Mouse (Mus musculus) intestine, postnatal 0 days (tissue): ENCODE results near the gene Ren1. TPM values are rescaled to one million over a fixed set of nuclear protein-coding genes. Genes with fewer than 3 reads are reported as not detected.
A peak's percentile ranks its signal among the peaks of the same experiment; 100 is the strongest.

Experiments
- ATAC-seq: fragments of 200-750 bp; cut with Nextera tagmentation; 2 replicates; pipeline ENCODE4 v1.8.0; 2017; ENCODE audit warnings: mild to moderate bottlenecking, moderate TSS enrichment, moderate library complexity
- H3K27ac ChIP-seq: fragments of 300-500 bp; sonication (generic); 2 replicates; pipeline ENCODE4 v1.5.1; 2014; ENCODE audit warnings: mild to moderate bottlenecking, low read depth, low read length, moderate library complexity
- H3K27me3 ChIP-seq: fragments of 300-500 bp; sonication (generic); replicated peaks from 2 replicates; pipeline ENCODE4 v1.6.1; 2014; ENCODE audit warnings: low read length, mixed read lengths; ENCODE audit not compliant: control insufficient read depth, insufficient read depth
- H3K36me3 ChIP-seq: fragments of 300-500 bp; sonication (generic); 2 replicates; pipeline ENCODE4 v1.6.1; 2014; ENCODE audit warnings: mild to moderate bottlenecking, moderate library complexity; ENCODE audit not compliant: control insufficient read depth, insufficient read depth
- H3K4me1 ChIP-seq: fragments of 300-500 bp; sonication (generic); replicated peaks from 2 replicates; pipeline ENCODE4 v1.6.1; 2014; ENCODE audit warnings: antibody characterized with exemption, low read length, mixed read lengths; ENCODE audit not compliant: control insufficient read depth, insufficient read depth
- H3K4me2 ChIP-seq: fragments of 300-500 bp; sonication (generic); replicated peaks from 2 replicates; pipeline ENCODE4 v1.6.1; 2014; ENCODE audit warnings: low read depth, mild to moderate bottlenecking, moderate library complexity
- H3K4me3 ChIP-seq: fragments of 300-500 bp; sonication (generic); 2 replicates; pipeline ENCODE4 v1.5.1; 2014; ENCODE audit warnings: low read depth, low read length
- H3K9ac ChIP-seq: fragments of 300-500 bp; sonication (generic); 2 replicates; pipeline ENCODE4 v1.6.1; 2014; ENCODE audit warnings: mild to moderate bottlenecking, low read depth, low read length
- H3K9me3 ChIP-seq: fragments of 300-500 bp; sonication (generic); 2 replicates; pipeline ENCODE4 v1.6.1; 2016; ENCODE audit warnings: mixed run types; ENCODE audit not compliant: control insufficient read depth
- CTCF ChIP-seq: sonication (generic); IDR thresholded peaks from 2 replicates; pipeline ENCODE4 v1.5.1; 2016; ENCODE audit warnings: low read depth, mild to moderate bottlenecking, control low read depth, antibody characterized with exemption, moderate library complexity
- WGBS: fragments of 180-500 bp; shearing (Covaris S2); extraction: QIAGEN DNeasy Blood & Tissue Kit; methylation state at CpG from one replicate; pipeline ENCODE4 v1.1.7; 2014; 5-methylcytosine and 5-hydroxymethylcytosine counted together
- polyA plus RNA-seq: library from polyadenylated mRNA; unstranded; fragments of >200 nt; fragmentation: Nextera tagmentation; extraction: Ambion mirVana; gene quantifications from 2 replicates; pipeline ENCODE4 v1.2.1, GENCODE M21; 2015

Ren1 gene
- polyA plus RNA-seq, 1 experiment from 2014 or later, result 4.3 TPM

GRCm38 (mm10) chr1:133377547-133377946 is 27.2 kb downstream of the Ren1 start:
- H3K4me2 ChIP-seq, result no peak overlapping the region
- TF ChIP-seq CTCF, result no peak
- no peaks in the 10 kb centered on the region for H3K9me3 ChIP-seq
- WGBS, result 90% methylated on average over 5 of the region's 5 CpGs
- H3K4me3 ChIP-seq, result no peak overlapping the region
- no peak overlapping the region for H3K27ac ChIP-seq
- no peak overlapping the region for H3K9ac ChIP-seq
- ATAC-seq, result no peak
- no peaks in the 10 kb centered on the region for H3K27me3 ChIP-seq
- H3K36me3 ChIP-seq, result no peaks in the 10 kb centered on the region; the same call in 1 of the 2 replicates
- no peaks in the 10 kb centered on the region; the same call in 1 of the 2 replicates for H3K4me1 ChIP-seq

GRCm38 (mm10) chr1:133379254-133379985 is 29.1 kb downstream of the Ren1 start:
- Histone ChIP-seq H3K9ac (no peak overlapping the region), H3K36me3 (peaks cover 18% of the 10 kb centered on the region), H3K9me3 (no peaks in the 10 kb centered on the region), H3K4me3 (no peak overlapping the region), H3K4me2 (no peak overlapping the region), H3K27ac (no peak overlapping the region), H3K4me1 (no peaks in the 10 kb centered on the region; the same call in 1 of the 2 replicates), H3K27me3 (no peaks in the 10 kb centered on the region)
- 66% methylated on average over 10 of the region's 10 CpGs for WGBS
- no peak for ATAC-seq
- no peak for TF ChIP-seq CTCF

GRCm38 (mm10) chr1:133379986-133380320 is 29.6 kb downstream of the Ren1 start:
- WGBS, result 79% methylated on average over 3 of the region's 3 CpGs

GRCm38 (mm10) chr1:133380347-133381065 is 30.2 kb downstream of the Ren1 start:
- H3K9ac ChIP-seq, result no peak overlapping the region
- H3K27ac ChIP-seq, result no peak overlapping the region
- TF ChIP-seq CTCF, result peak; percentile 84
- no peak overlapping the region for H3K4me2 ChIP-seq
- H3K4me1 ChIP-seq, result no peaks in the 10 kb centered on the region; the same call in 1 of the 2 replicates
- no peaks in the 10 kb centered on the region for H3K9me3 ChIP-seq
- peaks cover 29% of the 10 kb centered on the region for H3K36me3 ChIP-seq
- no peak for ATAC-seq
- H3K4me3 ChIP-seq, result no peak overlapping the region
- WGBS, result 67% methylated on average over 14 of the region's 14 CpGs
- H3K27me3 ChIP-seq, result no peaks in the 10 kb centered on the region

More at GRCm38 (mm10) chr1:133379986-133380320, 29.6 kb downstream of the Ren1 start:
- H3K27me3 ChIP-seq, result no peaks in the 10 kb centered on the region
- no peak overlapping the region for H3K4me2 ChIP-seq
- H3K9me3 ChIP-seq, result no peaks in the 10 kb centered on the region
- H3K9ac ChIP-seq, result no peak overlapping the region
- no peak overlapping the region for H3K4me3 ChIP-seq
- ATAC-seq, result no peak
- H3K36me3 ChIP-seq, result peaks cover 23% of the 10 kb centered on the region
- TF ChIP-seq CTCF, result no peak
- H3K27ac ChIP-seq, result no peak overlapping the region
- H3K4me1 ChIP-seq, result no peaks in the 10 kb centered on the region; the same call in 1 of the 2 replicates

- H3K4me2 ChIP-seq, result no peak overlapping the region
- H3K9ac ChIP-seq, result no peak overlapping the region
- no peak overlapping the region for H3K27ac ChIP-seq
- peaks cover 44% of the 10 kb centered on the region for H3K36me3 ChIP-seq
- TF ChIP-seq CTCF, result peak; percentile 100
- no peaks in the 10 kb centered on the region for H3K27me3 ChIP-seq
- no peak for ATAC-seq
- WGBS, result 5% methylated on average over 9 of the region's 9 CpGs
- no peak overlapping the region for H3K4me3 ChIP-seq
- H3K9me3 ChIP-seq, result no peaks in the 10 kb centered on the region
- no peaks in the 10 kb centered on the region for H3K4me1 ChIP-seq
Observed at GRCm38 (mm10) chr1:133382008-133382407, 31.7 kb downstream of the Ren1 start.

GRCm38 (mm10) chr1:133382552-133383155 is 32.3 kb downstream of the Ren1 start:
- WGBS, result 63% methylated on average over 12 of the region's 12 CpGs
- H3K27ac ChIP-seq, result no peak overlapping the region
- H3K4me2 ChIP-seq, result no peak overlapping the region
- H3K4me3 ChIP-seq, result no peak overlapping the region
- no peaks in the 10 kb centered on the region for H3K27me3 ChIP-seq
- H3K36me3 ChIP-seq, result peaks cover 49% of the 10 kb centered on the region
- TF ChIP-seq CTCF, result no peak
- H3K4me1 ChIP-seq, result no peaks in the 10 kb centered on the region
- no peaks in the 10 kb centered on the region for H3K9me3 ChIP-seq
- no peak for ATAC-seq
- H3K9ac ChIP-seq, result no peak overlapping the region
